Mouse (Mus musculus) midbrain, embryonic 14.5 days (tissue): ENCODE measurements around the gene Olfr669. TPM values are rescaled to one million over a fixed set of nuclear protein-coding genes. Genes with fewer than 3 reads are reported as not detected.

Experiments used
- polyA plus RNA-seq: library from polyadenylated mRNA; unstranded; fragments of >200 nt; fragmentation: Nextera tagmentation; extraction: Ambion mirVana; gene quantifications from 2 replicates; pipeline ENCODE4 v1.2.1, GENCODE M21; 2014

Olfr669 gene
- polyA plus RNA-seq, 1 experiment from 2014 or later, result not detected

Other genes starting within 250 kb of the Olfr669 start
- not detected in 2 replicates for gene Olfr661, start 247.7 kb upstream of the Olfr669 start, polyA plus RNA-seq
- gene Usp17le, start 156.8 kb upstream of the Olfr669 start, polyA plus RNA-seq, result not detected in 2 replicates
- gene Usp17lb, start 91.6 kb upstream of the Olfr669 start, polyA plus RNA-seq, result not detected in 2 replicates
- not detected in 2 replicates for gene Usp17la, start 77.2 kb upstream of the Olfr669 start, polyA plus RNA-seq
- gene Olfr665, start 56.2 kb upstream of the Olfr669 start, polyA plus RNA-seq, result not detected in 2 replicates
- not detected in 2 replicates for gene Olfr666, start 38.3 kb upstream of the Olfr669 start, polyA plus RNA-seq
- not detected in 2 replicates for gene Olfr667, start 12.8 kb upstream of the Olfr669 start, polyA plus RNA-seq
- not detected in 2 replicates for gene Olfr668, start 6.2 kb upstream of the Olfr669 start, polyA plus RNA-seq
- not detected in 2 replicates for gene Olfr670, start 28.4 kb downstream of the Olfr669 start, polyA plus RNA-seq
- gene Olfr671, start 44.9 kb downstream of the Olfr669 start, polyA plus RNA-seq, result not detected in 2 replicates
- gene Olfr672, start 67.8 kb downstream of the Olfr669 start, polyA plus RNA-seq, result not detected in 2 replicates
- gene Olfr675, start 94.2 kb downstream of the Olfr669 start, polyA plus RNA-seq, result not detected in 2 replicates
- not detected in 2 replicates for gene Olfr676, start 98.5 kb downstream of the Olfr669 start, polyA plus RNA-seq
- not detected in 2 replicates for gene Olfr677, start 117.1 kb downstream of the Olfr669 start, polyA plus RNA-seq
- not detected in 2 replicates for gene Olfr678, start 130.2 kb downstream of the Olfr669 start, polyA plus RNA-seq
- gene Olfr679, start 147.0 kb downstream of the Olfr669 start, polyA plus RNA-seq, result not detected in 2 replicates
- gene Olfr680-ps1, start 158.6 kb downstream of the Olfr669 start, polyA plus RNA-seq, result not detected in 2 replicates
- not detected in 2 replicates for gene Olfr681, start 182.6 kb downstream of the Olfr669 start, polyA plus RNA-seq
- not detected in 2 replicates for gene Olfr683, start 212.8 kb downstream of the Olfr669 start, polyA plus RNA-seq
- gene Olfr684, start 229.4 kb downstream of the Olfr669 start, polyA plus RNA-seq, result not detected in 2 replicates